Mouse (Mus musculus) left cerebral cortex, adult 11 months (tissue): Measurements from ENCODE around the gene Mag.
A peak's percentile ranks its signal among the peaks of the same experiment; 100 is the strongest.

ENCODE experiments used
- DNase-seq: peaks from one replicate; pipeline ENCODE4 v3.0.0; 2022; ENCODE audit warnings: low spot score

Gene Mag

DNA sequence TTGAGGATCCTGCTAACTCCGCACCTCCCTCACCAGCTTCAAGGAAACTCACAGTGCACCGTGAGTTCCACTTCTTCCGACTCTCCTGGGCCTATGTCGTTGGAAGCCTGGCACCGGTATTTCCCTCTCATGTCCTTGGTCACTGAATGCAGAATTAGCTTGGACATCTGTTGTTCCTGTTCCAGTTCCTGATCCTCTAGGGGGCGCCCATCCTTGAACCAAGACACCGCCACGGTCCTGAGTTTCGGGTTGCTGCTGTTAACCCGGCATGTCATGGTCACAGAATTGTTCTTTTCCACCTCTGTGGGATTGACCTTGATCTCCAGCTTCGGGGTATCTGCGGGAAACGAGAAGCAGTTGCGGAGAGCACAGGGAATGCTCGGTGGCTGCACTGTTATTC, 41.6 kb downstream of the Mag start:
- DNase-seq = peak; percentile 52

DNA sequence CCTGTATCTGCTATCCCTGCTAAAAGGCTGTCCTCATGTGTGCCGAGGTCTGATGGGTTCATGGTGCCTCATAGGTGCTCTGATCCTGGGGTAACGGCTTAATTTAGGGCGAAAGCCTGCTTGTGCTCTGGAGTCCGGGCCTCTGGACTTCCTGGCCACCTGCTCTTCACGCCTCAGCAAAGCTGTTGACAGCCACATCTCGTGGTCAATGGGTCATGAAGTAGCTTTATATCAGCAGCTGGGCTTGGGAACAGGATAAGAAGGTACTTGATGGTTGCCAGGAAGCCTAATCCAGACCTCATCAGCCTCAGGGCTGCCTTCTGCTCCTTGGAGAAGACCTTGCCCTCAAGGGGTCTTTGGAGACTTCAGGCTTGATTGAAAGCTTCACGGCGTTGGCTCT, 51.3 kb downstream of the Mag start:
- no peak for DNase-seq

DNA sequence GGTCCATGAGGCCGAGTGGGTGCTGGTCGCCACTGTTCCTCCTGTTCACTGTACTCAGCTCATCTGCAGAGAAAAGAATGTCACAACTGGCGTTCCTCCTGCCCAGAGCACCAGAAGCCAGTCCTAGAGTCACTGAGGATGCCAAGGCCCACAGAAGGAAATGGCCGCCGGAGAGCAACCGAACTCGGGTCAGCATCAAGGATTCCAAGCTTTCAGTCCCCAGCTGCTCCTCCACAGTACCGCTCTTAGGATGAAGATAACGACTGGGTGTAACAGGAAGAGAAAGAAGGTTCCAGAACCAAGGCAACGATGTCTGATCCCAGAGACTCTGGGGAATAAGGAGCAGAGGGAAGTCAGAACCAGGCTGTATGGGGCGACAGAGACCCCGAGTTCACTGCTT, 53.2 kb downstream of the Mag start, which contains the start of gene Ffar1:
Ffar1 (minus strand) TSS at position 101 of the 400 bp plus-strand sequence.
- DNase-seq = no peak

DNA sequence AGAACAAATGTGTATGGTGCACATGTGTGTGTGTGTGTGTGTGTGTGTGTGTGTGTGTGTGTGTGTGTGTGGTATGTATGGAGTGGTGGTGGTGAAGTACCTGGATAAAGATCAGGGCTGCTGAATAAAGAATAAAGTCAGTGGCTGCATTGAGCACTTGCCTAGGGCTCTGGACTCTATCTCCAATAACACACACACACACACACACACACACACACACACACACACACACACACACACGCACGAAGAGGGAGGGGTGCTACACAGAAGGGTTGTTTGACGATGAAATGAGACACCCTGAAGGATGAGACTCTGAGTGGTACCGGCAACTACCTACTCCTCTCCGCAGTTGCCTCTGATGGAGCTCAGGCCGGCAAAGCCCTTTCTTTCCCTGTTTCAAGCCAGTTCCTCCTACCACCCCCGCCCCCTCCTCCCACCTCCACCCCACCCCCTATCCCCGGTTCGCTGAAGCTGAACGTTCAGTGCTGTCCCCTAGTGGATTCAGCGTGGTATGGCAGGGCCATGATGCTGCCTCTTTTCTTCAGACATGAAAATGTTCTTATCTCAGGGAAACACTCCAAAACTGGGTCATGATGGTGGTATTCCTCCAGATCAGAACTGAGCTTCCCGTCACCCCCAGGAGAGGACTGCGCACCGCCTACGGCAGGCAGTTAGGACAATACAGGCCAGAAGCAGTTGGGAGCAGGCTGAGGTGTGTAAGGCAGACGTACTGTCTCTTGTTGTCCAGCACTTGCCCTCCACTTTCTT, 54.9 kb downstream of the Mag start:
- peak; percentile 35 for DNase-seq

DNA sequence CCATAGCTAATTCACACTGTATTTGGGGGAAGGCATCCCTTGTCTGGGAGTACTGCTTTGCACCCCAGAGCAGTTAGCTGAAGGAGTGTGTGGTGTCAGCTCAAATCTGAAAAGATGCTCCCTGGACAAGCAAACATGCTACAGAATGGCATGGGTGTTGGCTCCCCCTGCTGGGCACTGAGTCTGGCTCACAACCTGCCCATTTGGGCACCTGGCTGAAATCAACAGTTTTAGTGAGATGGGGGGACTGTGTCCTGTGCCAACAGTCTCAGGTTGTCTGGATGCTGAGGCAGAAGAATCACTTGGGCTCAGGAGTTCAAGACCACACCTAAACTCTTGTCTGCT, 55.4 kb downstream of the Mag start:
- DNase-seq = peak; percentile 55

DNA sequence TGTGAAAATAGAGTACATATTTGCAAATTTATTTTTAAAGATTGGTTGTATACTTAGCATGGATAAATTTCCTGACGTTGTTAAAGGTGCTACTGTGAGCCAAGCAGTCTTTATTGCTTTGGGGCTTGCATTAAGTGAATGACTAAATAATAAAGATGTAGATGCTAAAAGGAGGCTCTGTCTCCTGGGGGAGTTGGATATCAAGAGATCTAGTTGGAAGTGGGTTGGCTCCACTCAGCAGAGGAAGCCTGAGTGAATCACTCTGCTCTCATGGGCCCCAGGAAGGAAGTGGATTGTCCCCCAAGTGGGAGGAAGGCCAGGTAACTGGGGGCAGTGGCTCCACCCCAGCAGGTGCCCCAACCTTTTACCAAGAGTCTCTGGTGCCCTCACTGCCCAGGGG, 56.9 kb downstream of the Mag start:
- no peak for DNase-seq

DNA sequence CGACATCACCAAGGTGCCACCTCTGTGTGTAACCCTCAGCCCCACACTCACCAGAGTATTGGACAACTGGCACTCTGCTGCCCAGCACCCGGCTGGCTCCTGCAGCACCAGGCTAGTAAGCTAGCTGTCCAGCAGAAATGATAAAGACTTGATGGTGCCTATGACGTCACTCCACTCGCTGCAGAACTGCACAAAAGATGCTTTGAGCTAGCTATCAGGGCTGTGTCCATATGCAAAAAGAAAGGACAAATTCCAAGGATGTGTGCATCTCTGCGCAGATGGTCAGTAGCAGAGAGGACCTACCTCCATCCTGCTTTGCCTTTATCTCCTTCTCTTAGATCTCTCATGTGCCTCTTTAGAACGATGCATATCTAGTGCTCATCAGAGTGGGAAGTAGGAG, 58.6 kb downstream of the Mag start, which contains the start of gene Ffar3:
Ffar3 (minus strand) TSS at position 101 of the 400 bp plus-strand sequence.
- no peak for DNase-seq

DNA sequence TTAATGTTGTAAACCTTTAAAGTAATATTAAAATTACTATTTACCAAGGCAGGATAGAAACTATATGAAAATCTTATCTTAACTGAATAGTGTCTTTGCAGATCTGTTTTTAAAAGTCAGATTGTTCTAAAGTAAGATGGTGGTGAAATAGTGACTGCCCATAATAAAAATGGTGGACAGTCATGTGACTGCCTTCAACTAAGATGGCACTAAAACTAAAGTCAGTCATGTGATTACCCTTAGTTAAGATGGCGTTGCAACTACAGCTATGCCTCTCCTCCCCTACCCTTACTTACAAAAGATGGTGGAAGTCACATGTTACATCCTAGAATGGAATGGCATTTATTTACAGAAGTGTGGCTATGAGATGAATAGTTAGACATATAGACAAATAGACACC, 63.3 kb downstream of the Mag start:
- no peak for DNase-seq
